Mouse (Mus musculus): ENCODE data around the gene Whamm. TPM values are rescaled to one million over a fixed set of nuclear protein-coding genes. Genes with fewer than 3 reads are reported as not detected.

The Whamm gene
- polyA plus RNA-seq, 1 experiment from 2014 or later = 6.9 TPM

GRCm38 (mm10) chr7:81567396-81567795 is 3.7 kb upstream of the Whamm start:
- no peak overlapping the region for H3K4me2 ChIP-seq (ENCODE audit: low read depth, low read length)
- H3K4me3 ChIP-seq (ENCODE audit: low read depth, low read length) = no peak overlapping the region
- H3K9me3 ChIP-seq (ENCODE audit: control insufficient read depth, low read length) = no peaks in the 10 kb centered on the region
- no peaks in the 10 kb centered on the region for H3K4me1 ChIP-seq (ENCODE audit: control insufficient read depth, insufficient read depth, low read length)
- whole genome bisulfite sequencing = 92% methylated on average over 5 of the region's 5 CpGs
- no peak for DNase-seq (ENCODE audit: low spot score)
- no peaks in the 10 kb centered on the region for H3K27me3 ChIP-seq (replicated peaks; ENCODE audit: control insufficient read depth, insufficient read depth, low read length)
- no peak for ATAC-seq (ENCODE audit: low read depth)
- H3K27ac ChIP-seq (replicated peaks; ENCODE audit: low read depth, low read length) = no peak overlapping the region
- no peaks in the 10 kb centered on the region for H3K36me3 ChIP-seq (ENCODE audit: control insufficient read depth, insufficient read depth, low read length)
- H3K9ac ChIP-seq (ENCODE audit: low read depth, low read length) = no peak overlapping the region

- no peaks in the 10 kb centered on the region for H3K36me3 ChIP-seq (ENCODE audit: control insufficient read depth, insufficient read depth, low read length)
- DNase-seq (ENCODE audit: low spot score) (no peak), ATAC-seq (ENCODE audit: low read depth) (no peak)
- H3K4me1 ChIP-seq (ENCODE audit: control insufficient read depth, insufficient read depth, low read length) = peaks cover 4% of the 10 kb centered on the region; the same call in 1 of the 2 replicates
- H3K9ac ChIP-seq (ENCODE audit: low read depth, low read length) = no peak overlapping the region
- H3K27me3 ChIP-seq (replicated peaks; ENCODE audit: control insufficient read depth, insufficient read depth, low read length) = no peaks in the 10 kb centered on the region
- whole genome bisulfite sequencing = 100% methylated on average over 1 of the region's 1 CpGs
- H3K9me3 ChIP-seq (ENCODE audit: control insufficient read depth, low read length) = no peaks in the 10 kb centered on the region
- H3K4me3 ChIP-seq (ENCODE audit: low read depth, low read length) = no peak overlapping the region
- H3K27ac ChIP-seq (replicated peaks; ENCODE audit: low read depth, low read length) = no peak overlapping the region
- H3K4me2 ChIP-seq (ENCODE audit: low read depth, low read length) = no peak overlapping the region
These were observed 1.2 kb upstream of the Whamm start for GRCm38 (mm10) chr7:81569851-81570250.

- Histone ChIP-seq H3K9ac (ENCODE audit: low read depth, low read length) (no peak overlapping the region), H3K36me3 (ENCODE audit: control insufficient read depth, insufficient read depth, low read length) (no peaks in the 10 kb centered on the region), H3K4me1 (ENCODE audit: control insufficient read depth, insufficient read depth, low read length) (peaks cover 4% of the 10 kb centered on the region; the same call in 1 of the 2 replicates), H3K9me3 (ENCODE audit: control insufficient read depth, low read length) (no peaks in the 10 kb centered on the region), H3K27ac (replicated peaks; ENCODE audit: low read depth, low read length) (no peak overlapping the region), H3K27me3 (replicated peaks; ENCODE audit: control insufficient read depth, insufficient read depth, low read length) (no peaks in the 10 kb centered on the region), H3K4me2 (ENCODE audit: low read depth, low read length) (no peak overlapping the region), H3K4me3 (ENCODE audit: low read depth, low read length) (no peak overlapping the region)
- WGBS = 95% methylated on average over 3 of the region's 3 CpGs
- ATAC-seq (ENCODE audit: low read depth) (no peak), DNase-seq (ENCODE audit: low spot score) (no peak)
These were observed 795 bp upstream of the Whamm start for GRCm38 (mm10) chr7:81570271-81570670.

- no peak for DNase-seq (ENCODE audit: low spot score)
- ATAC-seq (ENCODE audit: low read depth) = peak; percentile 19
- H3K9ac ChIP-seq (ENCODE audit: low read depth, low read length) = no peak overlapping the region
- H3K27ac ChIP-seq (replicated peaks; ENCODE audit: low read depth, low read length) = no peak overlapping the region
- no peaks in the 10 kb centered on the region for H3K9me3 ChIP-seq (ENCODE audit: control insufficient read depth, low read length)
- no peaks in the 10 kb centered on the region for H3K36me3 ChIP-seq (ENCODE audit: control insufficient read depth, insufficient read depth, low read length)
- peak overlapping the region; percentile 46 for H3K4me2 ChIP-seq (ENCODE audit: low read depth, low read length)
- no peaks in the 10 kb centered on the region for H3K27me3 ChIP-seq (replicated peaks; ENCODE audit: control insufficient read depth, insufficient read depth, low read length)
- peak overlapping the region; percentile 81 for H3K4me3 ChIP-seq (ENCODE audit: low read depth, low read length)
- 7% methylated on average over 5 of the region's 5 CpGs for WGBS
- H3K4me1 ChIP-seq (ENCODE audit: control insufficient read depth, insufficient read depth, low read length) = peaks cover 4% of the 10 kb centered on the region; the same call in 1 of the 2 replicates
These were observed 336 bp upstream of the Whamm start for GRCm38 (mm10) chr7:81570752-81571107.

GRCm38 (mm10) chr7:81571941-81572441 is 925 bp downstream of the Whamm start:
- no peaks in the 10 kb centered on the region for H3K27me3 ChIP-seq (replicated peaks; ENCODE audit: control insufficient read depth, insufficient read depth, low read length)
- H3K4me2 ChIP-seq (ENCODE audit: low read depth, low read length) = peak overlapping the region; percentile 78
- H3K4me1 ChIP-seq (ENCODE audit: control insufficient read depth, insufficient read depth, low read length) = peaks cover 4% of the 10 kb centered on the region; the same call in 1 of the 2 replicates
- H3K9me3 ChIP-seq (ENCODE audit: control insufficient read depth, low read length) = no peaks in the 10 kb centered on the region
- WGBS = 21% methylated on average over 11 of the region's 15 CpGs
- DNase-seq (ENCODE audit: low spot score) = no peak
- H3K9ac ChIP-seq (ENCODE audit: low read depth, low read length) = peak overlapping the region; percentile 81
- no peak for ATAC-seq (ENCODE audit: low read depth)
- H3K27ac ChIP-seq (replicated peaks; ENCODE audit: low read depth, low read length) = peak overlapping the region; percentile 83
- 0 out of 2 replicates have a peak, but pooled peaks cover 6% of the 10 kb centered on the region for H3K36me3 ChIP-seq (ENCODE audit: control insufficient read depth, insufficient read depth, low read length)
- H3K4me3 ChIP-seq (ENCODE audit: low read depth, low read length) = peak overlapping the region; percentile 81

- WGBS = 69% methylated on average over 6 of the region's 6 CpGs
- Histone ChIP-seq H3K9ac (ENCODE audit: low read depth, low read length) (no peak overlapping the region), H3K27ac (replicated peaks; ENCODE audit: low read depth, low read length) (no peak overlapping the region), H3K4me3 (ENCODE audit: low read depth, low read length) (peak overlapping the region; percentile 81; the same call in 1 of the 2 replicates), H3K36me3 (ENCODE audit: control insufficient read depth, insufficient read depth, low read length) (0 out of 2 replicates have a peak, but pooled peaks cover 9% of the 10 kb centered on the region), H3K9me3 (ENCODE audit: control insufficient read depth, low read length) (no peaks in the 10 kb centered on the region), H3K27me3 (replicated peaks; ENCODE audit: control insufficient read depth, insufficient read depth, low read length) (no peaks in the 10 kb centered on the region), H3K4me1 (ENCODE audit: control insufficient read depth, insufficient read depth, low read length) (peaks cover 4% of the 10 kb centered on the region; the same call in 1 of the 2 replicates), H3K4me2 (ENCODE audit: low read depth, low read length) (peak overlapping the region; percentile 78)
- ATAC-seq (ENCODE audit: low read depth) (no peak), DNase-seq (ENCODE audit: low spot score) (no peak)
These were observed 1.7 kb downstream of the Whamm start for GRCm38 (mm10) chr7:81572610-81573268.

- no peak for DNase-seq (ENCODE audit: low spot score)
- Histone ChIP-seq H3K4me2 (ENCODE audit: low read depth, low read length) (no peak overlapping the region), H3K9ac (ENCODE audit: low read depth, low read length) (no peak overlapping the region), H3K27ac (replicated peaks; ENCODE audit: low read depth, low read length) (no peak overlapping the region), H3K36me3 (ENCODE audit: control insufficient read depth, insufficient read depth, low read length) (0 out of 2 replicates have a peak, but pooled peaks cover 15% of the 10 kb centered on the region), H3K4me3 (ENCODE audit: low read depth, low read length) (no peak overlapping the region), H3K9me3 (ENCODE audit: control insufficient read depth, low read length) (no peaks in the 10 kb centered on the region), H3K27me3 (replicated peaks; ENCODE audit: control insufficient read depth, insufficient read depth, low read length) (no peaks in the 10 kb centered on the region), H3K4me1 (ENCODE audit: control insufficient read depth, insufficient read depth, low read length) (peaks cover 4% of the 10 kb centered on the region; the same call in 1 of the 2 replicates)
- no peak for ATAC-seq (ENCODE audit: low read depth)
- WGBS = 92% methylated on average over 6 of the region's 6 CpGs
These were observed 2.3 kb downstream of the Whamm start for GRCm38 (mm10) chr7:81573397-81573796.

- H3K4me3 ChIP-seq (ENCODE audit: low read depth, low read length) = no peak overlapping the region
- no peaks in the 10 kb centered on the region for H3K27me3 ChIP-seq (replicated peaks; ENCODE audit: control insufficient read depth, insufficient read depth, low read length)
- WGBS = 89% methylated on average over 9 of the region's 9 CpGs
- no peak overlapping the region for H3K4me2 ChIP-seq (ENCODE audit: low read depth, low read length)
- H3K9ac ChIP-seq (ENCODE audit: low read depth, low read length) = no peak overlapping the region
- DNase-seq (ENCODE audit: low spot score) = no peak
- no peak for ATAC-seq (ENCODE audit: low read depth)
- 0 out of 2 replicates have a peak, but pooled peaks cover 19% of the 10 kb centered on the region for H3K36me3 ChIP-seq (ENCODE audit: control insufficient read depth, insufficient read depth, low read length)
- no peak overlapping the region for H3K27ac ChIP-seq (replicated peaks; ENCODE audit: low read depth, low read length)
- peaks cover 4% of the 10 kb centered on the region; the same call in 1 of the 2 replicates for H3K4me1 ChIP-seq (ENCODE audit: control insufficient read depth, insufficient read depth, low read length)
- no peaks in the 10 kb centered on the region for H3K9me3 ChIP-seq (ENCODE audit: control insufficient read depth, low read length)
These were observed 2.8 kb downstream of the Whamm start for GRCm38 (mm10) chr7:81573821-81574220.

Data from embryonic facial prominence, embryonic 14.5 days (tissue).